Mouse (Mus musculus) monocyte, adult 2 months (primary cell): ENCODE data around the gene Zfp277.

Experiments
- DNase-seq, 2 experiments: peaks; one replicate each; pipeline ENCODE4 v3.0.0; 2022; ENCODE audit warnings: low spot score in 2 of 2, low read depth in 1 of 2

Gene Zfp277

DNA sequence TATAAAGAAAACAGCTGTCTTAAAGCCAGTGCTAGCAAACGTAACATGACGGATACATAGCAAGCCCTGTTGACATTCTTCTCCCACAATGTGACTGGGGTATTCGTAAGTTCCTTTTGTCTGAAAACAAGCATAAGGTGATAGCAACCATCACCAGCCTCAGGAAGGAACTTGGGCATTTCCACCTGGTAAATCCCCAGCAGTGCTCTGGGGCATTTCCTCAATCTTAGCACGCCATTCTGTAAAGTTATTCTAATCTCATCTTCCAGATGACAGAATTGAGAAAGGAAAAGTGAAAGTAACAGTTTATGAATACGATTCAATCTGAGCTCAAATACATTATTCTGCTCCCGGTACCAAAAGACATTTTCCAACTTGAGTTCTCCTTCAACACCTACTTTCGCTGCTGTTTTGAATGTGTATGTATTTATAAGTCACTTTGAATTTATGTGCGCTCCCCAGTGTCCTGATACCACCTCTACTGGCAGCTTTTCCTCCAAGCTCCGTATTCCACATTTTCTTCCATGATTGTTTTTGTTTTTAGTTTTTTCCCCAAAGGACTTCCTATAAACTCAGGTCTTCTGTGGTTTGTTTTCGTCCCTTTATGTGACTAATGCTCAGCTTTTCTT is 64.4 kb downstream of the Zfp277 start:
- DNase-seq, result no peak

DNA sequence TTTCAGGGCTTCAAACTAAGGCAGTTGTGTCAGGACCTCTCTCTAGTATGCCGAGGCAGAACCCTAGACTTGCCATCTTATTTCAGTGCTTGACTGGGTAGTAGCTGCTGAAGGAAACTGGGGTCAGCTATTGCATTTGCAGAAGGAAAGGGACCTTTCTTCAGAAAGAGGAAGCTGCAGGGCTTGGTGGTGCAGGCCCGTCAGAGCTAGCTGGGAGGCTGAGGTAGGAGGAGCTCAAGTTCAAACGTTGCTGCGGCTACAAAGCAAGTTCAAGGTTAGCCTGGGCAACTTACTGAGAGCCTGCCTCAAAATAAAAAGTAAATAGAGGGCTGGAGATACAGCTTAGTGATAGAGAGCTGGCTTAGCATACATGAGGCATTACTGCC is 66.2 kb downstream of the Zfp277 start:
- DNase-seq, result peak in 1 of 2 experiments; percentile 24

DNA sequence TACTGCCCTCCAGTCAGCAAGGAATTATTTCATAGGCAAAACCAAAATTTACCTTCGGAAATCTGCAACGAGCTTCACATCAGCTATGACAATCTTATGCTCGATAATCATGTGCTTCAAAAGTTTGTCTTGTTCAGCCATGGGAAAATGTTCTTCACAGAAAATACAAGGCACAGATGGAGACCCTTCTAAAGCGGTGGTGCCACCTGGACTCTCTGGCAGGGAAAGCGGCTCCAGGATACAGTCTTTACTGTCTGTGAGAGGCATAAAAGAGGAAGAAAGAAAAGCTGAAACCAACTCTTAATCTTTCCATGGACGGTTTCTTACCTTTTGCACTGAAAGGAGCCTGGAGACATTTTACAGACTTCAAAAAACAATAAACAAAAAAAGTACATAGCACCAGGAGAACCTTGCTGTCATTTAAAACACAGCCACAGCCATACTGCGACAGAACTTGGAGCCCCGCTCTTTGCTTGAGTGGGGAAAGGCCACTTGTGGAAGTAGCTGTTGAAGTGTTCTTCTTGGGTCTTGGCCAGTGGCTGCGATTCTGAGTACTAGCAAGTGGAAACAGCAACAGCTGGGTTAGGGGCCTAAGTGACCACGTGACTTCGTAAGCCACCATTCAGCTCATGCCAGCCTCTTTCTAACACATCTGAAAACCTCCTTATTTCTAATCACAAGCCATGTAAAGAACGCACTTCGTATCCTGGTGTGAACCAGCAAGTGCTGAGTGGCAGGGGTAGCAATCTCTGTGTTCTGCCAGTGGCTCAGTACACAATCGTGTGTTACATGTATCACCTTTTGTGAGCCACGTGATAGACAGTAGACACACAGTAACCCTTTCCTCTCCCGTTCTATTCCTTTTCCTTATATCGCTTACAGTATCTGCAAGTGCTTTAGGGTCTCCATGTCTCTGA is 66.8 kb downstream of the Zfp277 start:
- DNase-seq, result no peak

DNA sequence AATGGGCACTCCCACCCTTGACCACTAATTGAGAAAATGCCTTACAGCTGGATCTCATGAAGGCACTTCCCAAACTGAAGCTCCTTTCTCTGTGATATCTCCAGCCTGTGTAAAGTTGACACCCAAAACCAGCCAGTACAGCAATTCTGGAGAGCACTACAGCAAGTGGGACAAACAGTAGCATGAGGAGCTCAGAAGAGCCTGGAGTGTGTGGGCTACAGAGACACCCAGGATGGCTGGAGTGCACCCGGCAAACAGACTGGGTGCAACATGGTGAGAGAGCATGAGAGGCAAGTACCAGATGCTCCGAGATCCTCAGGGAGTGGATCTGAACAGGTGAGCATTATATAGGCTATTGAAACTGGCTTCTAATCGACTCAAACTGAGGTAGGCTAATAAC is 93.8 kb downstream of the Zfp277 start:
- DNase-seq, result no peak

DNA sequence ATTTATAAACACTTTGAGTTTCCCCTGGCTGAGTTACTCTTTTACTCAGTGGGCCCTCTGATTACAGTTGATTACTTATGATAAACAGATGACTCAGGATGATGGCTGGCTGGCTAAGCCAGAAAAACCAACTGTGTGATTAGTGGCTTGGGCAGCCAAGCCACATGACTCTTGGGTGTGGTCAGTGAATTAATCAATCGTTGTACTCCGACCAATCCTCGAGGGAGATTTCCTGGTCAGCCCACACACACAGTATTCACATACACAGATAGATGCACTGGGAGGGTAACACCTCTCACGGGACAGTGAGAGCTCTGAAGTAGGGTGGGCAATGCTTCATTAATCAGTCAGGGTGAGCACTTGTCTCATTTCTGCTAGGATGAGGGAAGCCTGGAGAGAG is 97.5 kb downstream of the Zfp277 start:
- no peak for DNase-seq

DNA sequence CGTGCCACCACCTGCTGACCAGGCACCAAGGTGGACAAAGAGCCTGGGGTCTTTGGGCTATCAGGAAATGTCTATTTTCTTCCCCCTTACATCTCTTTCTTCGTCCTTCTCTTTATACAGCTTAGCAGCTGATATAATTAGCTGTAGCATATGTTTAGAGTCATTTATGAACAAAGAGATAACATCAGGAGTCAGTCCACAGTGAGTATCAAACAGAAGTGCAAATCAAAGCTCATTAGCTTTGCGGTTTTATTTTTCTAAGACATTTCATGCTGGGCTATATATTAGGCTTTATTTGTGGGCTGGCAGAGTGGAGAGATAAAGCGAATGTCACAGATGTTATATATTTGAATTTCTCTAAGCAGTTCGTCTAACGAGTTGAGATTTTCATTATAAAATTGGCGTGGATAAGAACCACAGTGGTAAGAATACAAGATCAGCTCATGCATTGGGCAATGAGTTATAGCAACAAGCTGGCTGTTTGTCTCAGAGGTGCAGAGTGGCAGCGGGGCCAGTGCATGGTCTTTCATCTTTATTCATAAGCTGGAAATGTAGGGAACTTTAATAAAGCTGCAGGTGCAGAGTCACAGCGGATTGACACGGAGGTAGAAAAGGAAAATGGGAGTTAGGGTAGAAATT is 98.5 kb downstream of the Zfp277 start:
- no peak for DNase-seq

DNA sequence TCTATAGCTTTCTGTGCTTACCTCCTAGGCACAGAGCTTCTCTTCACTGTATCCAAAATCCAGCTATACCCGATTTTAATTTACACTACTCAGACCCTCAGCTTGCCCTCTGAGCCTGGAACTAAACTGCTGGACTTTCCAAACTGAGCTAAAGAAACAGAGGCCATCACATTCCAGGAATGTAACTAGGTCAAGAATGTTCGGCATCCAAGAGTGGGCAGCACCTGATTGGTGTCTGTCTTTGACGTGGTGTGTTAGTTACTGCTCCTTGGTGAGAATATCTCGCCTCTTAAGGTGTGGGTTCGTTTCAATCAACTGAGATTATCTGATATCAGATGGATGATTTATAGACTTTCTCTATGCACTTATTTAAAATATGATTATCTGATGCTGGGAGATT is 104.3 kb downstream of the Zfp277 start:
- DNase-seq, result no peak

DNA sequence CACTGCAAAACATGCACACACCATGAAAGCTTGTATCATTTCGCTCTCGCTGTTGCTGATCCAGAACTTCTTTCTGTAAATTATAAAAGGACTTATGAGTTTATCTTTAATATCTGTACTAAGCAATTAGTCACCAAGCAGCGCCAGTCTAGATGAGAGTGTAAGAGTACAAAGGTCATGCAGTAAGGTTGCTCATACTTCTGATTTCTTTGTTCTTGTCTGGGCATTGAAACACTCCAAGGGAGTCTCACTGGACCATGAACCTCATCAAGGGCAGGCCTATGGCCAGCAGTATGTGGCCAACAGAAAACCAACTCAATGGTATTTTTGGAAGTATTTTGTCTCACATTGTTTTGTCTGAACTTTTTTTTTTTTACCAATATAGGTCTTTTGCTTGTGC is 110.4 kb downstream of the Zfp277 start:
- DNase-seq, result no peak

DNA sequence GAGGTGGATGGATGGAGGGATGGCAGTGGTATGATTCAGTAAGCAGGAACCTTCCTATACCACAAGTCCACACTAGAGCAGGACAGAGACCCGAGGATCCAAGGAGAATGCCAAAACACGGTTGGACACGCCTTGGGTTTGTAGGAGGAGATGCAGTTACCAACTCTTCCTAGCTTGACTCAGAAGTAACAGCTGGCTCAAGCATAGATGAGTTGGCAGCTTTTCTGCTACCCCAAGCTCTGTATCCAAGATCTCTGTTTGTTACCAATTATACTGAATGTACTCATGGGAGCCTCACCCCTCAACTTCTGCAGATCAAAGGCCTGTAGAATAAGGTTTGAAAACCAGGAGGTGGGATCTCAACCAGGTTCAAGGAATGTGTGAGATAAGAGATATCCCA is 114.2 kb downstream of the Zfp277 start:
- no peak for DNase-seq

DNA sequence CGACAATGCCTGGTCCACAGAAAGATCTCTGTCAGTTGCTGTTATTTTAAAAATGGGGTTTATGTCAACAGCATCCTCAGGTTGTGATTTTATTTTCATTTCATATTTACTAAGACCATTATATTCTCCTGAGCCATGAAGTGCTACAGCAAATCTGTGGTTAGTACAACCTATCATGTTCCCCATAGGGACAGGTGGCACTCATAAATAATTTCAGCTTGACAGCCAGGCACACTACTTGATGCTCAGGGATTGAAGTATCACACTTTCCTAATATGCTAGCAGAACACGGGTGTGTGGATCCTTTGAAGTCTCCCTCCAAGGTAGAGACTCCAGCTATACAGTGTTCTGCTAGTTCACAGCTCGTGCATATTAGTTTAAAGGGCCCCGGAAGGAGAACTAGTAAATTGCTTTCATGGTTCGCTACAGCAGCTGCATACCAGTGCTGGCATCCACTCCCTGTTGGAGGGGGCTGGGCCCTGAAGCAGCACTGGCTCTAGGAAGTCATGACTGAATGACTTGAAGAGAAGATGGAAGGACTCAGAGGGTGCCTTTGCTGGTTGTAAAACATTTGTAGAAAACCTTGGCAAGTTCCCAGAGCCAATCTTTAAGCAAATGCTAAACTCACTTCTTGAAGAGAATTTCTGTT is 118.6 kb downstream of the Zfp277 start:
- no peak for DNase-seq

DNA sequence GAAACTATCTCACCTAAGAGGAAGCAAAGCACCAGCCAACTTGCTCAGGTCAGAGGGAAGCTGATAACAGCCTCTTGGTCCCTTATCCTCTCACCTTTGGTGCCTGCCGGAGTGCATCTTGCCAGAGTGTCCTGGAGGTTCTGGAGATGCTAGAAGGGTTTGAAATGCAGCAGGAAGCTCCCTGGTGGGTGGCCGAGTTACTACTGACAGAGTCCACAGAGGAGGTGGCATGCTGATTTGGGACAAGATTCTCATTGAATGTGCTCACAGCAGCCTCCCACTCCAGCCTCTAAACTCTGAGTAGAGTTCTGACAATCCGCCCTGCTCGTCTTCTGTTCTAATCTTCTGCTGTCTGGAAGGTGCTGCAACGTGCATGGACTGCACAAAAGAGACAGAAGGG is 120.1 kb downstream of the Zfp277 start:
- no peak for DNase-seq

DNA sequence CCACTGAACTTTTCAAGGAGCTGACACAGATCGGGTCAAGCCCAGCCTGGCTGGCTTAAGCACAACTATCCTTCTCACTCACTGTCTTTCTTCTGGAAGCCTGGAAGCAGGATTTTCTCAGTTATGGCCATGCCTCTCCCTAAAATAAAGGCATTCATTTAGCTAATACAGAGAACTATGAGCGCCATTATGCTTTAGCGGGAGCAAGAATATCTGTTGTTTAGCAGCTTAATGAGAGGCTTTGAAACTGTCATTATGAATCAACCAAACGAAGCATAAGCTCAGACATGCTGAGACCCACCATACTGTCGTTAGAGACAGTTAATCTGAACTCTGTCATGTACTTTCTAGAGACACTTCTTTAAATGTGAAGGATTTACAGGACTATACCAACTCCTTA is 120.9 kb downstream of the Zfp277 start:
- no peak for DNase-seq

DNA sequence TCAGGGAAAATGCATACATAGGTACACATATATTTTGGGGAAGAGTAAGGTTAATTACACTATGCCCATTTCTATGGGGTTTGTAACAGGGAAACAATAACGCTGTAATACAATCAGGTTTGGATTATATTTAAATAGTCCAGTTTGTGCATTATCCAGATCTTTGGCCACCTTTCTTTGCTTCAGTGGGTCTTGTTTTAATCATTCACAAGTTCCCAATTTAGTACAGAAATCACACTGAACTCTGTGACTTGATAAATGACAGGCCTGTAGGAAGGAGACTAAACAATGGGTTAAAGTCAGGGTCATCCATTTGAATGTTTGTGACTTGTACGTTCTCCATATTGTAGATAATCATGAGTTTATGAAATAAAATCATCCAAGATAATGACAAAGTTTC is 130.6 kb downstream of the Zfp277 start:
- no peak for DNase-seq

DNA sequence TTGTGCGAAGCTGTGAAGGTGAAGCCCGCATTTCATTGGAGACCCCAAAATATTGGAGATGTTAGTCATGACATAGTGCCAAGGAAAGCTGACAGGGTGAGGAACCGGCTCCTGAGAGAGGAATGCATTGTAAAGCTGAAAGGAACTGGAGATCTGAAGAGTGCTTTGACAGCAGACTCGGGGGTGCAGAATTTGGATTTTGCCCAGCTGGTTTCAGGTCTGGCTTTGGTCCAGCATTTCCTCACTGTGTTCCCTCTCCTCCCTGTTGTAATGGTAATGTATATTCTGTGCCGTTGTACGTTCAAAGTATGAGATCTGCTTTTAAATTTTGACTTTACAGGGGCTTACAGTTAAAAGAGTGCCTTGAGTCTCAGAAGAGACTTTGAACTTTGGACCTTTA is 141.7 kb downstream of the Zfp277 start:
- no peak for DNase-seq

DNA sequence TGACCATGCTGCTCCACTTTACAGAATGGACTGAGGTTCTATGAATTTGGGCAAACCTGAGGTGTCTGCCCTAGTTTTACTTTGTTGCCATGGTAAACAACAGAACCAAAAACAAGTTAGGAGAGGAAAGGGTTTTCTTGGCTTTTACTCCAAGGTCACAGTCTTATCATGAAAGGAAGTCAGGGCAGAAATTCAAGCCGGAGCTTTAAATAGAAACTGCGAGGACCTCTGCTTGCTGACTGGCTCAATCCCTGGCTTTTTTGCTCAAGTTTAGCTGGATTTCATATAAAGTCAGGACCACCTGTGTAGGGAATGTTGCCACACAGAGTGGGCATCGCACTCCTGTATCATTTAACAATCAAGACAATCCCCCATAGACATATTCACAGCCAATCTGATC is 147.1 kb downstream of the Zfp277 start:
- no peak for DNase-seq

DNA sequence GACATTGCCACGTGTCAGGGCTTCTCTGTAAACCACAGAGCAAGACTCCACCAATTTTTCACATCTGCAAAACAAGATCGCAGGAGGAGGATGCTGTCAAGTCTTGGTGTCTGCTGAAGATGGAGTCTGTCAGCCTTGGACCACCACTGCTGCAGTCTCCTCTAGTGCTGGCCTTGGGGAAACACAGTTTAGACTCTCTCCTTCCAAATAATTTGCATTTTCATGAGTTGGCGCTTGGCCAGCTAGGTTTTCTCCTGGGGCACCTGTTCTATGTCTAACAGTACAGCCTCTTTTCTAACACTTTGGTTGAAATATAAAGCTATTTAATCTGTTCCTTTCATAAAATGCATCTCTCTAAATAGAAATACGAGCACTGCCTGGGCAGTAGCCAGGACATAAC is 159.2 kb downstream of the Zfp277 start:
- DNase-seq, result no peak

DNA sequence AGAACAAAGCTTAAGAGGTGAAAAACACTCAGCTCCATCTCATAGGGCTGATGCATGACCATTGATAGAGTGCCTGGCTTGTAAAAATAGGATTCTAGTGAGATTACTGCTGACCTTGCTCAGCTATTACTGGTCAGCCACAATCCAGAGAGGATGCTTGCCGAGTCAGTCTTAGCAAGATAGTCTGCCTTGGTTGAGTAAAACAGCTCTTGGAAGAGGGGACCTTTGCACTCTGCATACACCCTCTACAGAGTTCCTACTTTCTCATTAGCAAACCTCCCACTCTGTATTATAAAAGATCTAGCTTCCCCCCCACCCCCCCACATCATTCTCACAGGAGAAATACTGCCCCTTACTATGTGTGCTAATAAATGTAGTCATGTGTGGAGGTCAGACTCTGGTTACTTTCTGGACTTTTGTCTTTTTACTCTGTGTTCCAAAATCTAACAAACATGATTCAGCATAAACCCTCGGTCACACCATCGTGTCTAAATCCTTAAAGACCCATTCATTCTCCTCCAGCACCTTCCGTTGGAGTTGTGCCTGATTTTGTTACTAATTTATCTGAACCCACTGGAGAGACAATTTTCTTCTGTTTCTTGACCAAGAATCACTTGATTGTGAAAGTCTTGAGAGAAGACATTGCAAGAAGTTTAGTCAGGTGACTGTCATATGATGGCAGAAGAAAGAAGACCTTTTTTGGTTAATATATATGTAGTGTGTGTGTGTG is 164.9 kb downstream of the Zfp277 start:
- DNase-seq, result no peak

DNA sequence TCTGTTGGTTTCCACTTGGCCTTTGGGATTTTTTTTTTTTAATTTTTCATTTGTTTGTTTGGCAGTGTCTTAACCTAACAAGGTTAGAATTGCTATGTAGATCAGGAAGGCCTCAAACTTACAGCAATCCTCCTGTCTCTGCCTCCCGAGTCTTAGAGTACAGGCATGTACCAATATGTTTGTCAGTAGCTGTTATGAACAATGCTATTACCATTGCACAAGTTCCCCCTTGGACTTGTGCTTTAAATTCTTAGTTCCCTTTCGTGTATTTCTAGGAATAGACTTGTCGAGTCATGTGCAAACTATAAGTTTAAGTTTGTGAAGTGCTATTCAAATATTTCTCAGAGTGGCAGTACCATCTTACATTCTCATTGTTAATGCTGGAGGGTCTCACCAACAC is 168.1 kb downstream of the Zfp277 start:
- no peak for DNase-seq

DNA sequence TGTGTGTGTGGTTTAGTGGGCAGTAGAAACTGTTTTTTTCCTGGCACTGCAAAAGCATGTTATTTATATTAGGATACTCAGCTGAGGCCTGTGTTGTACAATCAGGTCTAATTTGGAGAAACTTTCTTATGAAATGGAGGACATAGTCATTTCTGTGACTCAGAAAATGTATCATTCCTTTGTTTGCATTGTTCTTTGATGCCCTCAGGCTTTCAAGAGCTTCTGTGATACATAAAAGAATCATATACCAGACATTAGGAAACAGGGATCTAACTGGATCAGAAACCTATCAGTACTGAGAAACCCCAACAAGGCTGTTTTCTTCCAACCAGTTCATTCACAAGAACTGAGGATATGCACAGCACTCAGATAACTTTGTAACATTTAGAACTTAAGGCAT is 170.8 kb downstream of the Zfp277 start:
- DNase-seq, result no peak

DNA sequence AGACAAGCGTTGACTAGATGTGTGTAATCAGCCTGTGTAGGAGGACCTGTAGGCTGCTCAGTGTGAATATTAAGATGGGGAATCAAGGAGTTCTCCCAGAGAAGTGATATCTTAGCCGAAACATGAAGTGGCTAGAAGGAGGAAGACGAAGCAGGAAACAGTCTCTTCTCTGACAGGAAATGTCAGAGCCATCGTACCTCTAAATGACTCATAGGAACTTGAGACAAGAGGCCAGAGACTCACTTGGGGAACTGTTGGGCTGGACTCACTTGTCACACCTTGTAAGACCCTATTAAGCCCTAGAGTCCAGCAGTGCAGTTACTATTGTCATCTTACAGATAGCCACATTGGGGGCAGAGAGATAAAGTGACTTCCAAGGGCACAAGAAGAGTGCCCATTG is 172.4 kb downstream of the Zfp277 start:
- DNase-seq, result no peak

DNA sequence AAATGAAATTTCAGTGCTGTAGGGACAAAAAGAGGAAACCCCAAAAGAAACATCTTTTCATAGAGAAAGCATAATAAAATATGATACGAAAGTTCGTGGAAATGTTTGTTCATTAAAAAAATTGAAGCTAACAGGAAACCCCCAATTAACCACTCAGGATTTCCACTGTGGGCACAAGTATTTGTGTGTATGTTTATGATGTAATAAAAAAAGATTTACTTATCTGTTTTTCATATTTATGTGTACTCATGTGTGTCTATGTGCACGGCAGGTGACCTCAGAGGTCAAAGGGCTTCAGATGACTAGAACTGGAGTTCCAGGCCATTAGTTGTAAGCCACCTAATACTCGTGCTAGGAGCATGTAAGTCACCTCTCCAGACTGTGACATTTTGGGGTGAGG is 173.0 kb downstream of the Zfp277 start:
- DNase-seq, result no peak
